Mouse (Mus musculus): ENCODE measurements around the gene Tomm5. TPM values are rescaled to one million over a fixed set of nuclear protein-coding genes. Genes with fewer than 3 reads are reported as not detected.
"Not testable (repeated sequence)": the region's sequence is repeated elsewhere in the genome, so short reads cannot be mapped to it uniquely, and the experiment has no call there.

Tomm5 gene
- 100 to 1,000 TPM in 1 of 2 experiments, 10 to 100 TPM in 1; 90.2 to 110 TPM for total RNA-seq (2021)
- long read RNA-seq, experiment 1, transcript Tomm5-202 (3 exons, 679 nt), result minor isoform, 8 of 99 reads
- long read RNA-seq, experiment 1, transcript Tomm5-204 (2 exons, 639 nt), result major isoform, 86 of 99 reads
- long read RNA-seq, experiment 1, partial matches to known transcripts, result 0 of 99 reads
- long read RNA-seq, experiment 1, other reads (novel, unspliced or antisense), result 3 of 99 reads
- long read RNA-seq, experiment 2, transcript Tomm5-204 (2 exons, 639 nt), result major isoform, 66 of 66 reads
- long read RNA-seq, experiment 2, partial matches to known transcripts, result 0 of 66 reads
- long read RNA-seq, experiment 2, other reads (novel, unspliced or antisense), result 0 of 66 reads

DNA sequence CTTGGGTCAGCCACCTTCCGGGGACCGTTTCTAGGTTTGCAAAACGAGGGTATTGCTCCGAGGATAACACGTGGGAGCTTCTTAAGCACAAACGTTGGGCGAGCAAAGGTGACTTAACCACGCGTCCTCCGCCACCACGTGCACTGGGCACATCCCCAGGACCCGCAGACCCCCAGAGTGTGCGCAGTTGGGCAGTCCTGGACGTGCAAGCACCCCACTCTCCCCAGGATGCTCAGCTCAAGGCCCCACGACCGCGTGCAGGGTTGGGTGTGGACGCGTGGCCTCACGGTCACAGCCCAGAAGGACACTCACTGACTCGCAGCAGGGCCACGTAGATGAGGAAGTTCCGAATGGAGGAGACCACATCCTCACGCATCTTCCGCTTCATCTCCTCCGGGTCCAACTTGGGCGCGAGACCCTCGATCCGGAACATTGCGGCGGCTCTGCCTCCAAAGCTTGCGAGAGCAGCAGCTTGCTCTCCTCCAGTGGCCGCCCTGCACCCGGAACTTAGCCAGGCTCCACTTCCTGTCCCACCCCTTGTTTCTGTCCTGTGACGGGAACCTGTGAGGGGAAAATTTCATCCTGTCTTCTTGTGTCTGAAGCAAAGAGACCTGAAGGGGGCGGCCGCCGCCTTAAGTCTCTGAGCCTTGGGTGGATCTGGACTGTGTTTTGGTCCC is at the start of gene Tomm5:
TSS of gene Tomm5 (minus strand) at position 514 of the 677 bp plus-strand sequence.
- peak; percentile 89 to 92 for DNase-seq

DNA sequence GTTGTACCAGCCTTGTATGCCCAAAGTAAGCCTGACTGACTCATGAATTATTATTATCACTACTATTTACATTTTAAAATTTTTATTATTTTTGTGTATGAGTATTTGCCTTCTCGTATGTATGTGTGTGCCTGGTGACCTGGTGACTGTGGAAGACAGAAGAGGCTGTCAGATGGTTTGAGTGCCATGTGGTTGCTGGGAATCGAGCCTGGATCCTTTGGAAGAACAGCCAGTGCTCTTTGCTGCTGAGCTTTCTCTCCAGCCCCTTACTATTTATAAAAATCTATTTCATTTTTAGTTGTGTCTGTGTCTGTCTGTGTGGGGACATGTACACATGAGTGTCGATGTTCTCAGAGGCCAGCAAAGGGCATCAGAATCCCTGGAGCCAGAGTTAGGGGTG is 48.5 kb upstream of the Tomm5 start:
- no peak for DNase-seq

DNA sequence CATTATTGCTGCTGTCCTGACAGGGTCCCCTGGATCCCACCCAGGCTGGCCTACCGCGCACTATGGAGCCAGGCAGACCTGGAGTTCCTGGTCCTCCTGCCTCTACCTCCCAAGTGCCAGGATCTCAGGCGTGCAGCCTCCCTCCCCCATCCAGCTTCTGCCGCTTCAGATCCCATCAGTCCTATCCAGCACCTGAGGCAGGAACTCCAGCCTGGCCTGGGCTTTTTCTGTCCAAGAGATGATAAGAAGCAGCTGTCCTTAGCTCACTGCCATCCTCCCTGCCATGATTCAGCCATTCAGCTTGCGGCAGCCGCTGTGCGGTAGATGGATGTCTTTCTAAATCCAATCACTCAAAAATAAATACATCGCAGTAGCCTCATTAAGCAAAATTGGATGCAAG is 35.1 kb upstream of the Tomm5 start:
- DNase-seq, result no peak

DNA sequence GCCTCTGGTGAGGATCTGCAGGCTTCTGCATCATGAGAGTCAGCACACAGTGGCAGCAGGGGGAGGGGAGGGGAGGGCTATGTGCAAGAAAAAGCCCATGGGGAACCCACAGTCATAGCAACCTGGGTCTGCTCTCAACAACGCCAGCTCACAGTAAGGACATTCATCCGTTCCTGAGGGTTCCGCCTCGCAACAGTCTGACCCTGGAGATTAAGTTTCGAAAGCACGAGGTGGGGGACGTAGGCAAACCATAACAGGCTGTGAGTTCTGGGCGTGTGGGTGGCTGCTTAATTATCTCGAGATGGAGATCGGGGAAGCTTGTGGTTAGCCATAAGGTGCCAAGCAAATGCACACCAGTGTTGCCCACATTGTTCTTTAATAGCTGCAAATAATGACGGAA is 34.5 kb upstream of the Tomm5 start:
- no peak for DNase-seq

GRCm38 (mm10) chr4:45141835-45142234 is 33.9 kb upstream of the Tomm5 start:
- no peak for DNase-seq

DNA sequence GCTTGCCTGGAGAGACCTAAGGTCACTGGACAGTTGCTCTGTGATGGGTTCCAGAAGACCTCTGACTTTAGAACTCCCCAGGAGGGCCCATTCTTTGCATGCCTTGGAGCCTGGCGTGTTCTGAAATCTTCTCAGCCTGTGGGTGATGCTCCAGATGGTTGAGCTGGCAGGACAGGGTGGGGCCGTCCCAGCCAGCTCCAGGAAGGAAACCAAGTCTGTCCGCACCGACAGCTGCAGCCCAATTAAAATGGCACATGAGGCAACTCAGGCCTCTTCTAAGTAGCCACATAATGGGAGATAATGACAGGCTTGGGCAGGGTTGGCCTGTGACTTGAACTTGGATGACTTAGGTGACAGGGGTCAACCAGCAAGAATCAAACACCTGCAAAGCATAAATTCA is 29.7 kb upstream of the Tomm5 start:
- DNase-seq, result no peak

GRCm38 (mm10) chr4:45134471-45134870 is 26.6 kb upstream of the Tomm5 start:
- DNase-seq, result peak; percentile 33 to 37

DNA sequence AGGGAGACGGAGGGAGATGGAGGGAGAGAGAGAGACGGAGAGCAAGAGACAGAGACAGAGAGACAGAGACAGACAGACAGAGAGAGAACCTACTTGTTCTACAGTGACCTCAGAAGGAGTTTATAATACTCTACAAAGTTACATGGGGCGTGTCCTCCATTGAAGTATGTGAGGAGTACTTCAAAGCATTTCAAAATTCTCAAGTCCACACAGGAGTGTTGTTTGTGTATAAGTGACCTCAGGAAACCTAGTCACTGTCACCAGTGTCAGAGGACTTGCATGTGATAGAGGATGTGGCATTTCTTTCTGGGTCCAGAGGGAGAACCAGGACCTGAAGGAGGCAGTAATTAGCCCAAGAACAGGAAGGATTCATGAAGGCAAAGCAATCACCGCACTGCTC is 23.1 kb upstream of the Tomm5 start:
- DNase-seq, result no peak

DNA sequence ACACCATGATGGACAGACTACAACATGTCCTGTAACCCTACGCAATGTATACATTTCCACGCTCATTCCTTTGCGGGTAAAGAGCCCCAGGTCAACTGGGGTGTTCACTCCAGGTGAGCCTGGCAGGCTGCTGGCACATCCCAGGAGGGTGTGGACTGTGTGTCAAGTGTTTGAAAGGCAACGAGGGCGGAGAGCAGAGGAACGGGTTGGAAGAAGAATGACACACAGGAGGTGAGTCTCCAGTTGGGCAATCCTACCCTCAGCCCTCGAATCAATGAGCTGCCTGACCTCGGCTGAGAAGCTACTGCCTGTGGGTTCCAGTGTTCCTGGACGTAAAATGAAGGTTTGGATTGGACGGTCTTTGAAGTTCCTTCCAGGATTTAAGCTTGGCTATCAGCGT is 13.4 kb upstream of the Tomm5 start:
- DNase-seq, result no peak

- DNase-seq, result no peak
Observed at GRCm38 (mm10) chr4:45108456-45109110, 669 bp upstream of the Tomm5 start.

DNA sequence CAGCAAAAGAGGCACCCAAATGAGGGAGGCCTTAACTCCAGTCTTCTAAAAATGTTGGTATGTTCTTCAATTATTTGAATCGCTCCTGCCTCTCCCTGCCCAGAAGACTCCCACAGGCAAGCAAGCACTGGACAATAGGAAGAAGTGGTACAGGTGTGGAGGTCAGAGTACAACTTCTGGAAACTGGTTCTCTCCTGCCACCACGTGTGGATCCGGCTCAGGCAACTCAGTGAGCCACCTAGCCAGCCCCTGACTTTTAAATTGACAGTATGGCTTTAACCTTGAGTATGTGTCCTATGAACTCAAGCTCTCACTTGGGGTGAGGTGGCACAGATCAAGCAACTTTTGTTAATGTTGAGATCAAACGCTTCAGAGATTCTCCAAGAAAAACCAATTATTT is 848 bp downstream of the Tomm5 start:
- no peak for DNase-seq

DNA sequence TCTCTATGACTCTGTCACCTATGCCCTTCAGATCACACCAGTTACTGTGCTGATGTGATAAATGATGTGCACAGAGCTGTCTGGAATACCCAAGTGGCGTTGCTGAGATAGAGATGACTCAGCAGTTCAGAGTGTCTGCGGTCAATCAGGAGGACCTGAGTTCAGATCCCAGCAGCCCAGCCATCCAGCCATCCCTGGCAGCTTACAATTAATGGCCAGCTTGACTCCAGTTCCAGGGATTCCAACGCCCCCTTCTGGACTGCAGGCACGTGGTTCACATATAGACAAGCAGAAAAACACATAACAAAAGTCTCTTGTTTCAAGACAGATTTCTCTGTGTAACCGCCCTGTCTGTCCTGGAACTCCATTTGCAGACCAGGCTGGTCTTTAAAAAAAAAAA is 1.5 kb downstream of the Tomm5 start:
- DNase-seq, result no peak

DNA sequence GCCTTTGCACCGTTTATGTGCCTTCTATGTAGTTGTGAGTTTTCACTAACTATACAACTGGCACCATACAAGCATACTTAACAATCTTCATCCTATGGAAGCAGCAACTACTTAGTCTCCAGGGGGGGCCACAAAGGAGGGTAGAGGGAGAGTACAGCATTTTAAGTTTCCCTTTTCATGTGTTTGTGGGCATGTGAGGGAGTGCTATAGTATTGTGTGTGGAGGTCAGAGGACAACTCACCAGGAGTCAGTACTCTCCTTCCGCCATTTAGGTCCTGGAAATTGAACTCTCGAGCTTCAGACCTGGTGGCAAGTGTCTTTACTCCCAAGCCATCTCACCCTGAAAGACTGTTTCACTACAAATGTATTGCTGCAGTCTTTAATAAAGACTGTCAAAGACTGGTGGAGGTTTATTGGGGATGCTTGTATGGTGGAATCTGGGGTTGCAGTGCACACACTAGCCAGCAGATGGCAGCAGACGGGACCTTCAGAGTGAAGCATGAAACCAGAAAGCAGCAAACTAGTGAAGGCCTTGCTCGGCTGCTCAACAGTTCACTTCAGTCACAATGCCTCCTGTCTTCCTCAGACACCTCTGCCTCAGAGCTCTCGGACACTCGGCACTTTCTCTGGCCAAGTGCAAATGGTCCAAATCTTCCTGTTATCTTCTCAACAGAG is 10.6 kb downstream of the Tomm5 start:
- DNase-seq, result peak; percentile 63 to 74

DNA sequence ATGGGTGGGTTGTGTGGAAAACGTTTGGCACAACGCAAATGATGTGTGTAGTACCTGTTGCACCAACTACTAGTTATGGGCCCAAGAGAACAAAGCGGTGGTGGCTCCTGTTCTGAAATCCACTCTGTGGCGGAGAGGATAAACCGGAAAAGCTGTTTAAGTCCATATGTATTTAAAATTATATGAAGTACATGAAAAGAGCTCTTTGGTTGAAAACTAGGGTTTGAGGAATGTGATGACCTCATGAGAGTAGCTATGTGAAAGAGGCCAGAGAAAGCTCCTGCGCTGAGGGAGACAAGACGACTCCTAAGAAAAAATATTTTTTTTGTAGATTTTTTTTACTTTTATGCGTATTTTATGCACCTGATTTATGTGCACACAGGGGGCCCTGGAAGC is 23.0 kb downstream of the Tomm5 start:
- no peak for DNase-seq

- peak; percentile 96 to 99 for DNase-seq
Observed at GRCm38 (mm10) chr4:45084021-45084894, 23.7 kb downstream of the Tomm5 start, which contains the start of gene Fbxo10. Fbxo10 (minus strand) TSS chr4:45084604.

GRCm38 (mm10) chr4:45083487-45083886 is 24.4 kb downstream of the Tomm5 start:
- no peak for DNase-seq

- DNase-seq, result no peak
Observed at GRCm38 (mm10) chr4:45082951-45083350, 25.0 kb downstream of the Tomm5 start.

DNA sequence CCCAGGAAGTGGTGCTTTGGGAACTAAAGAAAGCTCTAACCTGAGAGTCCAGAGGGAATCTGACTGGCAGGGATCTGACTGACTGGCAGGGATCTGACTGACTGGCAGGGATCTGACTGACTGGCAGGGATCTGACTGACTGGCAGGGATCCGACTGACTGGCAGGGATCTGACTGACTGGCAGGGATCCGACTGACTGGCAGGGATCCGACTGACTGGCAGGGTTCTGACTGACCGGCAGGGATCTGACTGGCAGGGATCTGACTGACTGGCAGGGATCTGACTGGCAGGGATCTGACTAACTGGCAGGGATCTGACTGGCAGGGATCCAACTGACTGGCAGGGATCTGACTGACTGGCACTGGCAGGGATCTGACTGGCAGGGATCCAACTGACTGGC is 26.9 kb downstream of the Tomm5 start:
- not testable (repeated sequence) for DNase-seq

DNA sequence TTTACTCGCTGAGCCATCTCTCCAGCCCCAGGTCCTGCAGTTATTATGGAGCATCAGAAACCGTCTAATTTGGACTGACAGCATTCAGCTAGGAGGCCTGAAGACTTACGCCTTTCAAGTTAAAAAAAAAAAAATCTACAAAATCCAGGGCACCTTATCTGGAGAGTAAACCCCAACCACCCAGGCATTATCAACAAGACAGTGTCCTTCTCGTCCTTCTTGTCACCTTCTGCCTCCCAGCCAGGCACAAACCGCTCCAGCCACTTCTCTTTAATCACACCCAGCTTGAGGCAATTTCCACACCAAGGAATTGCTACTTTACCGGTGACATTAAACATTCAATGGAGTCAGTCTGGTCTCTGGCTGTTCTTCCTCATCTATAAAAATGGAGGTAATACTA is 34.4 kb downstream of the Tomm5 start:
- DNase-seq, result no peak

DNA sequence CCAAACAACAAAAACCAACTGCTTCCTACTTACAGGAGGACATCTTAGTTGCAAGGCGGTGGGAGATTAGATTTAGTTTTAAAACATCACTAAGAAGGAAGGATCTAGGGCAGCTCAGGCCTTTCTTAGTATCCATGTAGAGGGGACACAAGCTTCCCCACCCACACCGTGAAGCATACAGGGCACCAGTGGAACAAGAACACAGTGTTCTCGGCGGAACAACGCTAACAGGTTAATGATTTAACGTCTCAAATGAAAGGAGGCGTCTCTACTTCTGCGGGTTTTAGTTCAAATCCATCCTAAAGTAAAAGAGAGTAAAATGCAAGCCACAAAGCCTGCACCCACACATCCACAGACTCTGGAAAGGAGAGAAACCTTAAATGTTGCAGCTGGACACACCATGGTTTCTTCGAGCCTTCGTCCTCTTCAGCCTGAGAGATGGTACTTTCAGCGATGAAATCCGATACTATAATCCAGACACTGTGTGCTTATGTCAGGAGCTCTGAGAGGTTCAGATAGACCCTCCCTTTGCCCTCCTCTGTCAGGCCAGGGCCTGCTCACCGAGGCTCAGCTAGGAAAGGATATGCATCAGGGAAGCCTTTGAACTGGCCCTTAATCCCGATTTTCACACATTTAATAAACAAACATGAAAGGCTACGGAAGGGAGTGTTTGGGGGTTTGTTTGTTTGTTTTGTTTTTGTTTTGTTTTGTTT is 35.5 kb downstream of the Tomm5 start:
- no peak for DNase-seq

- DNase-seq, result no peak
Observed at GRCm38 (mm10) chr4:45067742-45068141, 40.2 kb downstream of the Tomm5 start.

Data from adrenal gland, postnatal 36 days (tissue).